Mouse (Mus musculus): ENCODE data around the gene Gm44965.

Gene Gm44965

GRCm38 (mm10) chr6:48593158-48594042, at the start of gene Gm44965, which contains the start of gene Repin1:
TSS of gene Gm44965 (plus strand) at chr6:48593941.
TSS of gene Repin1 (plus strand) at chr6:48593883.
- peak; percentile 91 for DNase-seq (ENCODE audit: low spot score)

- DNase-seq (ENCODE audit: low spot score): no peak
These were observed 48.5 kb upstream of the Gm44965 start for GRCm38 (mm10) chr6:48545251-48545650.

GRCm38 (mm10) chr6:48546271-48546670, 47.5 kb upstream of the Gm44965 start:
- no peak for DNase-seq (ENCODE audit: low spot score)

GRCm38 (mm10) chr6:48546858-48547257, 46.9 kb upstream of the Gm44965 start:
- DNase-seq (ENCODE audit: low spot score): no peak

- DNase-seq (ENCODE audit: low spot score): no peak
These were observed 45.4 kb upstream of the Gm44965 start for GRCm38 (mm10) chr6:48548314-48548713.

- no peak for DNase-seq (ENCODE audit: low spot score)
These were observed 40.8 kb upstream of the Gm44965 start for GRCm38 (mm10) chr6:48552918-48553317.

- DNase-seq (ENCODE audit: low spot score): no peak
These were observed 39.9 kb upstream of the Gm44965 start for GRCm38 (mm10) chr6:48553819-48554218.

- DNase-seq (ENCODE audit: low spot score): peak; percentile 94
These were observed 39.2 kb upstream of the Gm44965 start, which contains the start of gene Lrrc61 for GRCm38 (mm10) chr6:48554280-48555103. TSS of gene Lrrc61 (plus strand) at chr6:48554796.

- no peak for DNase-seq (ENCODE audit: low spot score)
These were observed 38.4 kb upstream of the Gm44965 start for GRCm38 (mm10) chr6:48555104-48555890.

- no peak for DNase-seq (ENCODE audit: low spot score)
These were observed 37.8 kb upstream of the Gm44965 start for GRCm38 (mm10) chr6:48555956-48556355.

- no peak for DNase-seq (ENCODE audit: low spot score)
These were observed 27.9 kb upstream of the Gm44965 start for GRCm38 (mm10) chr6:48565693-48566310.

- DNase-seq (ENCODE audit: low spot score): peak; percentile 50
These were observed 27.4 kb upstream of the Gm44965 start for GRCm38 (mm10) chr6:48566312-48566711.

GRCm38 (mm10) chr6:48568036-48568984, 25.4 kb upstream of the Gm44965 start:
- peak; percentile 52 for DNase-seq (ENCODE audit: low spot score)

- no peak for DNase-seq (ENCODE audit: low spot score)
These were observed 24.5 kb upstream of the Gm44965 start for GRCm38 (mm10) chr6:48569065-48569807.

- no peak for DNase-seq (ENCODE audit: low spot score)
These were observed 21.7 kb upstream of the Gm44965 start for GRCm38 (mm10) chr6:48572014-48572413.

GRCm38 (mm10) chr6:48572572-48573061, 21.1 kb upstream of the Gm44965 start, which contains the start of gene Rarres2:
TSS of gene Rarres2 (minus strand) at chr6:48572789.
- DNase-seq (ENCODE audit: low spot score): peak; percentile 62

GRCm38 (mm10) chr6:48573280-48573679, 20.5 kb upstream of the Gm44965 start:
- no peak for DNase-seq (ENCODE audit: low spot score)

- DNase-seq (ENCODE audit: low spot score): no peak
These were observed 19.8 kb upstream of the Gm44965 start for GRCm38 (mm10) chr6:48573981-48574380.

- no peak for DNase-seq (ENCODE audit: low spot score)
These were observed 15.0 kb upstream of the Gm44965 start for GRCm38 (mm10) chr6:48578736-48579135.

All from ovary, adult 18-20 months (tissue).